Mouse (Mus musculus): ENCODE results near the gene Calm1. TPM values are rescaled to one million over a fixed set of nuclear protein-coding genes. Genes with fewer than 3 reads are reported as not detected.

Calm1 gene
- total RNA-seq, 1 experiment from 2014 or later: 2,258 TPM

- no peak for ATAC-seq (replicated peaks; ENCODE audit: insufficient number of reproducible peaks, low FRiP score, low TSS enrichment, poor library complexity, severe bottlenecking)
These were observed 56.3 kb downstream of the Calm1 start for GRCm38 (mm10) chr12:100255441-100255949.

DNA sequence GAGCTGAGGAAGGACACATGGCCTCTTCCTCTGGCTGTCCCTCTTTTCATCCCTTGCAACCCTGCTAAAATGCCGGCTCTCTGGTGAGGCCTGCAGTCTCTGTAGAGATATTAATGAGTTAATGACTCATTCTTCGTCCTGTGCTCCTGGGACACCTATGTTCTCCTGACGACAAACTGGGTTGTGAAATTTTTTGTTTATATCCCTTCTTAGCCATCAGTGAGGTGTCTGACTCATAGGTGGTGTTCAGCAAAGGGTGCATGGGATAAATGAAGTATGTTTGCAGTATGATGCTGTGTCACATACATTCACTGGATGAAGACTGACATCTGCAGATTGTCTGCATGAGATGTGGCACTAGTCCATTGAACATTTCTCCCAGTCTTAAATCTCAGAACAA lies 58.5 kb downstream of the Calm1 start:
- ATAC-seq (replicated peaks; ENCODE audit: insufficient number of reproducible peaks, low FRiP score, low TSS enrichment, poor library complexity, severe bottlenecking): no peak

Other genes with a start within 250 kb of the Calm1 start
- gene Kcnk13, start 234.9 kb upstream of the Calm1 start, total RNA-seq (2017): 0.29 to 0.96 TPM (median 0.49 TPM) in 3 replicates
- 102 to 197 TPM (median 122 TPM) in 3 replicates for gene Psmc1, start 89.3 kb upstream of the Calm1 start, total RNA-seq (2017)
- 25.2 to 42.8 TPM (median 28.1 TPM) in 3 replicates for gene Nrde2, start 39.8 kb upstream of the Calm1 start, total RNA-seq (2017)

Measured in monocyte, adult 5-6 weeks (primary cell).